Mouse (Mus musculus): ENCODE results near the gene Sox12. TPM values are rescaled to one million over a fixed set of nuclear protein-coding genes. Genes with fewer than 3 reads are reported as not detected.
"Not testable (repeated sequence)": the region's sequence is repeated elsewhere in the genome, so short reads cannot be mapped to it uniquely, and the experiment has no call there.

The Sox12 gene
- polyA plus RNA-seq, 1 experiment = 8.6 TPM

- DNase-seq (ENCODE audit: low spot score) = not testable (repeated sequence)
Observed at GRCm38 (mm10) chr2:152358977-152359376, 38.9 kb downstream of the Sox12 start.

GRCm38 (mm10) chr2:152357254-152357653 is 40.6 kb downstream of the Sox12 start:
- DNase-seq (ENCODE audit: low spot score) = no peak

DNA sequence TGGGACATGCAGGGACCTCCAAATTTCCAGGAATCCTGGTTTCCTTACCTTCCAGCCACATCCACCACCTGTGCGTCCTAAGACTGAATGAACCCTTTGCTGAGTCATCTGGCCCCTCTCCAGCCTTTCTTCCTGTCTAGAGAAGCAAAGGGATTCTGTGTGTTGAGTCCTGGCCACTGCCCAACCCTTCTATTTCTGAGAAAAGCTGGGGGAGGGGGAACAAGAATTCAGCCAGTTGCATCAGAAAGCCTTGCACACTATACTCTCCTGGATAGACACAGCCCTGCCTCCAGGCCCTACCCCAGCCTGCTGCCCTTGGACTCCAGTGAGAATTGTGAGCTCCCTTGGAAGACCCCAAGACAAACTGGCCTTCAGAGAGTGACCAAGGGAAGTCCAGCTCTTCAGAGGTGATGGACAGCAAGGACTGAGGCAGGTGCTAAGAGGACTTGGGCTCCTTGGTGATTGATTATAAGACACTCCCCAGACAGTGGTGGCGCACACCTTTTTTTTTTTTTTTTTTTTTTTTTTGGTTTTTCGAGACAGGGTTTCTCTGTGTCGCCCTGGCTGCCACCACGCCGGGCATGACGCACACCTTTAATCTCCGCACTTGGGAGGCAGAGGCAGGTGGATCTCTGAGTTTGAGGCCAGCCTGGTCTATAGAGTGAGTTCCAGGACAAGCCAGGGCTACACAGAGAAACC is 47.9 kb downstream of the Sox12 start:
- no peak for DNase-seq (ENCODE audit: low spot score)

- DNase-seq (ENCODE audit: low spot score) = no peak
Observed at GRCm38 (mm10) chr2:152349205-152349604, 48.7 kb downstream of the Sox12 start.

- DNase-seq (ENCODE audit: low spot score) = no peak
Observed at GRCm38 (mm10) chr2:152347722-152348121, 50.1 kb downstream of the Sox12 start.

DNA sequence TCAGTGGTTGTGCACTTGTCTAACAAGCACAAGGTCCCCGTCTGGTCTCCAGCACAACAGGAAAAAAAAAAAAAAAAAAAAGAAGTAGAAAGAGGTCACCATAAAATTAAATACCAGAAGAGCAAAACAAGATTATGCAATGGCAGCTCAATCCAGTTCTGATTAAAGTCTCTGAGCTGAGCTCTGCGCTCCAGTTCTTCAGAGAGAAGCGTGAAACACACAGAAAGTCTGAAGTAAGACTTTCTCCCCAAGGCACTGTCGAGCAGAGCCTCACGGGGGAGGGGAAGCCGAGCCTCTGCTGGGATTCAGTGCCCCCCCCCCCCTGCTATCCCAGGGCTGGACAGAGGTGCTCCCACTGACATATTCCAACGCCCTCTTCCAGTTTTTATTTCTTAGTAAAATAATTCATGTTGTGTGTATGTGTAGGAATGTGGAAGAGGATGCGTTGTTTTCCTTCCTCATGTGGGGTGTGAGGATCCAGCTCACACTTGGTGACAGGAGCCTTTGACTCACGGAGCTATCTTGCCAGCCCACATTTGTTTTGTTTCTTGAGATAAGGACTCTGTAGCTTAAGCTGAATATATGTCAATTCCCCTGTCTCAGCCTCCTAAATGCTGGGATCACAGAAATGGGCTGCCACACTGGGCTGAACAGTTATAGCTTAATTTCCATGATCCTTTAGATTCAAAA is 50.9 kb downstream of the Sox12 start:
- no peak for DNase-seq (ENCODE audit: low spot score)

GRCm38 (mm10) chr2:152345393-152345792 is 52.5 kb downstream of the Sox12 start:
- no peak for DNase-seq (ENCODE audit: low spot score)

DNA sequence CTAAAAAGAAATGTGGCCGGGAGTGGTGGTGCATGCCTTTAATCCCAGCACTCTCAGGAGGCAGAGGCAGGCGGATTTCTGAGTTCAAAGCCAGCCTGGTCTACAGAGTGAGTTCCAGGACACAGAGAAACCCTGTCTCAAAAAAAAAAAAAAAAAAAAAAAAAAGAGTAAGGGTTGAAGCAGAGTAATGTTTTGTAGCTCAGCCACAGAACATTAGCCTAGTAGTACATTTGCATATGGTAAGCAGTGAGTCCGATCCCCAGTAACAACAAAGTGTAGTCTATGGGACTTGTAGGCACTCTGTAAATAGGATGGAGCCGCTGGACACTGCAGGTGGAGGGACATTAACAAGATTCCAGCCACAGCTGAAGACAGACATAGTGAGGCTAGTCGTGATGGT is 53.0 kb downstream of the Sox12 start:
- no peak for DNase-seq (ENCODE audit: low spot score)

- no peak for DNase-seq (ENCODE audit: low spot score)
Observed at GRCm38 (mm10) chr2:152344361-152344760, 53.5 kb downstream of the Sox12 start.

Other genes starting within 250 kb of the Sox12 start
- gene Csnk2a1, start 171.2 kb downstream of the Sox12 start, polyA plus RNA-seq (2012; rRNA removed) = 53.8 and 58.6 TPM in 2 replicates
- gene Tbc1d20, start 104.2 kb downstream of the Sox12 start, polyA plus RNA-seq (2012; rRNA removed) = 42.0 and 44.4 TPM in 2 replicates
- 110 and 132 TPM in 2 replicates for gene Rbck1, start 65.4 kb downstream of the Sox12 start, polyA plus RNA-seq (2012; rRNA removed)
- gene Trib3, start 54.0 kb downstream of the Sox12 start, polyA plus RNA-seq (2012; rRNA removed) = 2.4 and 2.9 TPM in 2 replicates
- not detected in 2 replicates for gene Nrsn2, start 21.4 kb downstream of the Sox12 start, polyA plus RNA-seq (2012; rRNA removed)
- gene Zcchc3, start 17.0 kb upstream of the Sox12 start, polyA plus RNA-seq (2012; rRNA removed) = 8.7 and 9.7 TPM in 2 replicates
- 0.40 and 0.45 TPM in 2 replicates for gene 6820408C15Rik, start 17.5 kb upstream of the Sox12 start, polyA plus RNA-seq (2012; rRNA removed)
- not detected in 2 replicates for gene Defb23, start 66.6 kb upstream of the Sox12 start, polyA plus RNA-seq (2012; rRNA removed)
- gene Defb20, start 79.0 kb upstream of the Sox12 start, polyA plus RNA-seq (2012; rRNA removed) = not detected in 2 replicates
- not detected in 2 replicates for gene Defb22, start 92.1 kb upstream of the Sox12 start, polyA plus RNA-seq (2012; rRNA removed)
- gene Defb26, start 113.6 kb upstream of the Sox12 start, polyA plus RNA-seq (2012; rRNA removed) = not detected in 2 replicates
- gene Defb28, start 120.2 kb upstream of the Sox12 start, polyA plus RNA-seq (2012; rRNA removed) = not detected in 2 replicates
- gene Defb29, start 142.0 kb upstream of the Sox12 start, polyA plus RNA-seq (2012; rRNA removed) = not detected in 2 replicates
- not detected in 2 replicates for gene Gm17416, start 171.3 kb upstream of the Sox12 start, polyA plus RNA-seq (2012; rRNA removed)
- not detected in 2 replicates for gene Defb21, start 174.7 kb upstream of the Sox12 start, polyA plus RNA-seq (2012; rRNA removed)
- not detected in 2 replicates for gene Defb19, start 182.2 kb upstream of the Sox12 start, polyA plus RNA-seq (2012; rRNA removed)
- 0.21 TPM in 1 of 2 replicates, not detected in the other for gene Defb45, start 201.3 kb upstream of the Sox12 start, polyA plus RNA-seq (2012; rRNA removed)
- gene Defb36, start 206.3 kb upstream of the Sox12 start, polyA plus RNA-seq (2012; rRNA removed) = not detected in 2 replicates
- 0.78 and 0.95 TPM in 2 replicates for gene Defb25, start 225.0 kb upstream of the Sox12 start, polyA plus RNA-seq (2012; rRNA removed)
- gene Rem1, start 228.9 kb upstream of the Sox12 start, polyA plus RNA-seq (2012; rRNA removed) = 9.4 and 11.7 TPM in 2 replicates